Mouse (Mus musculus) hindbrain, embryonic 15.5 days (tissue): ENCODE measurements at regions not wholly inside any gene's neighbourhood (a gene's known extent, or its start where the extent isn't known, plus 50 kb on each side); places are given as distances from the start of the nearest gene placed in this dataset.
A peak's percentile ranks its signal among the peaks of the same experiment; 100 is the strongest.

ENCODE experiments used
- ATAC-seq: fragments of 200-750 bp; cut with Nextera tagmentation; 2 replicates; pipeline ENCODE4 v1.8.0; 2017; ENCODE audit warnings: low read depth, moderate number of reproducible peaks, moderate TSS enrichment; ENCODE audit not compliant: low FRiP score
- H3K27ac ChIP-seq: fragments of 300-500 bp; sonication (generic); replicated peaks from 2 replicates; pipeline ENCODE4 v1.5.1; 2015; ENCODE audit warnings: mild to moderate bottlenecking, inconsistent platforms
- H3K27me3 ChIP-seq: fragments of 300-500 bp; sonication (generic); 2 replicates; pipeline ENCODE4 v1.6.1; 2015; ENCODE audit warnings: control low read depth, inconsistent platforms
- H3K36me3 ChIP-seq: fragments of 300-500 bp; sonication (generic); 2 replicates; pipeline ENCODE4 v1.6.1; 2015; ENCODE audit warnings: control low read depth, inconsistent platforms
- H3K4me1 ChIP-seq: fragments of 300-500 bp; sonication (generic); replicated peaks from 2 replicates; pipeline ENCODE4 v1.6.1; 2015; ENCODE audit warnings: control low read depth, inconsistent platforms
- H3K4me2 ChIP-seq: fragments of 300-500 bp; sonication (generic); 2 replicates; pipeline ENCODE4 v1.6.1; 2015; ENCODE audit warnings: moderate library complexity, mild to moderate bottlenecking, inconsistent platforms
- H3K4me3 ChIP-seq: fragments of 300-500 bp; sonication (generic); 2 replicates; pipeline ENCODE4 v1.5.1; 2015; ENCODE audit warnings: mild to moderate bottlenecking, inconsistent platforms
- H3K9ac ChIP-seq: fragments of 300-500 bp; sonication (generic); 2 replicates; pipeline ENCODE4 v1.6.1; 2015; ENCODE audit warnings: inconsistent platforms
- H3K9me3 ChIP-seq: fragments of 300-500 bp; sonication (generic); 2 replicates; pipeline ENCODE4 v1.6.1; 2016; ENCODE audit warnings: control low read depth, inconsistent platforms
- WGBS: fragments of 180-500 bp; shearing (Covaris S2); methylation state at CpG from one replicate; pipeline ENCODE4 v1.1.7; 2015; 5-methylcytosine and 5-hydroxymethylcytosine counted together

GRCm38 (mm10) chr14:36691958-36692357, 276.6 kb downstream of the Ccser2 start:
- Histone ChIP-seq H3K4me3 (no peak overlapping the region), H3K9ac (no peak overlapping the region), H3K4me1 (no peaks in the 10 kb centered on the region), H3K4me2 (no peak overlapping the region), H3K27ac (no peak overlapping the region), H3K9me3 (no peaks in the 10 kb centered on the region), H3K36me3 (no peaks in the 10 kb centered on the region), H3K27me3 (no peaks in the 10 kb centered on the region)
- no peak for ATAC-seq

- 85% methylated on average over 2 of the region's 2 CpGs for WGBS
- no peak for ATAC-seq
- H3K9me3 ChIP-seq = no peaks in the 10 kb centered on the region
Measured at GRCm38 (mm10) chr14:36691018-36691417, 277.6 kb downstream of the Ccser2 start.

GRCm38 (mm10) chr14:36658678-36659263, 309.8 kb downstream of the Ccser2 start:
- no peaks in the 10 kb centered on the region for H3K9me3 ChIP-seq
- H3K27ac ChIP-seq = no peak overlapping the region
- no peaks in the 10 kb centered on the region for H3K36me3 ChIP-seq
- H3K4me3 ChIP-seq = no peak overlapping the region
- no peak overlapping the region for H3K9ac ChIP-seq
- 83% methylated on average over 1 of the region's 1 CpGs for WGBS
- H3K4me2 ChIP-seq = no peak overlapping the region
- ATAC-seq = no peak
- H3K27me3 ChIP-seq = no peaks in the 10 kb centered on the region
- H3K4me1 ChIP-seq = no peaks in the 10 kb centered on the region

More at GRCm38 (mm10) chr14:36691018-36691417, 277.6 kb downstream of the Ccser2 start:
- H3K9ac ChIP-seq = no peak overlapping the region
- no peak overlapping the region for H3K4me2 ChIP-seq
- H3K27me3 ChIP-seq = no peaks in the 10 kb centered on the region
- H3K4me1 ChIP-seq = no peaks in the 10 kb centered on the region
- H3K4me3 ChIP-seq = no peak overlapping the region
- no peak overlapping the region for H3K27ac ChIP-seq
- no peaks in the 10 kb centered on the region for H3K36me3 ChIP-seq

- Histone ChIP-seq H3K27ac (no peak overlapping the region), H3K9me3 (no peaks in the 10 kb centered on the region), H3K4me2 (no peak overlapping the region), H3K4me1 (peaks cover 5% of the 10 kb centered on the region; the same call in 1 of the 2 replicates), H3K9ac (no peak overlapping the region), H3K27me3 (no peaks in the 10 kb centered on the region), H3K4me3 (no peak overlapping the region), H3K36me3 (no peaks in the 10 kb centered on the region)
- ATAC-seq = no peak
- WGBS = 90% methylated on average over 3 of the region's 3 CpGs
Measured at GRCm38 (mm10) chr14:36658193-36658592, 310.4 kb downstream of the Ccser2 start.

GRCm38 (mm10) chr14:36652982-36653557, 315.5 kb downstream of the Ccser2 start:
- H3K4me3 ChIP-seq = no peak overlapping the region

GRCm38 (mm10) chr14:36651053-36651735, 317.4 kb downstream of the Ccser2 start:
- 68% methylated on average over 6 of the region's 6 CpGs for WGBS
- Histone ChIP-seq H3K4me1 (peaks cover 9% of the 10 kb centered on the region; the same call in 1 of the 2 replicates), H3K27ac (no peak overlapping the region), H3K4me3 (no peak overlapping the region), H3K4me2 (no peak overlapping the region), H3K9ac (no peak overlapping the region), H3K36me3 (no peaks in the 10 kb centered on the region), H3K9me3 (no peaks in the 10 kb centered on the region), H3K27me3 (no peaks in the 10 kb centered on the region)
- ATAC-seq = no peak

More at GRCm38 (mm10) chr14:36652982-36653557, 315.5 kb downstream of the Ccser2 start:
- 2% methylated on average over 6 of the region's 6 CpGs for WGBS
- ATAC-seq = peak; percentile 90
- Histone ChIP-seq H3K4me2 (no peak overlapping the region), H3K36me3 (no peaks in the 10 kb centered on the region), H3K27me3 (no peaks in the 10 kb centered on the region), H3K9ac (no peak overlapping the region), H3K9me3 (no peaks in the 10 kb centered on the region), H3K4me1 (peaks cover 9% of the 10 kb centered on the region; the same call in 1 of the 2 replicates), H3K27ac (peak overlapping the region; percentile 44; the same call in 1 of the 2 replicates)

- 83% methylated on average over 3 of the region's 3 CpGs for WGBS
- H3K27ac ChIP-seq = no peak overlapping the region
- H3K27me3 ChIP-seq = no peaks in the 10 kb centered on the region
- no peak overlapping the region for H3K4me2 ChIP-seq
- H3K9ac ChIP-seq = no peak overlapping the region
- ATAC-seq = no peak
- H3K4me1 ChIP-seq = no peaks in the 10 kb centered on the region
- no peaks in the 10 kb centered on the region for H3K36me3 ChIP-seq
- H3K9me3 ChIP-seq = no peaks in the 10 kb centered on the region
- H3K4me3 ChIP-seq = no peak overlapping the region
Measured at GRCm38 (mm10) chr14:36646649-36647048, 321.9 kb downstream of the Ccser2 start.

- Histone ChIP-seq H3K4me2 (no peak overlapping the region), H3K9me3 (no peaks in the 10 kb centered on the region), H3K4me3 (no peak overlapping the region), H3K9ac (no peak overlapping the region), H3K4me1 (no peaks in the 10 kb centered on the region), H3K27ac (no peak overlapping the region), H3K36me3 (no peaks in the 10 kb centered on the region), H3K27me3 (no peaks in the 10 kb centered on the region)
- ATAC-seq = no peak
Measured at GRCm38 (mm10) chr14:36646237-36646636, 322.3 kb downstream of the Ccser2 start.

- no peaks in the 10 kb centered on the region for H3K4me1 ChIP-seq
- no peak for ATAC-seq
Measured at GRCm38 (mm10) chr14:36624822-36625221, 343.8 kb downstream of the Ccser2 start.

GRCm38 (mm10) chr14:36624134-36624533, 344.4 kb downstream of the Ccser2 start:
- Histone ChIP-seq H3K27ac (no peak overlapping the region), H3K4me2 (no peak overlapping the region), H3K36me3 (no peaks in the 10 kb centered on the region), H3K27me3 (no peaks in the 10 kb centered on the region), H3K9ac (no peak overlapping the region), H3K9me3 (no peaks in the 10 kb centered on the region), H3K4me3 (no peak overlapping the region), H3K4me1 (no peaks in the 10 kb centered on the region)
- ATAC-seq = no peak
- 68% methylated on average over 1 of the region's 1 CpGs for WGBS

More at GRCm38 (mm10) chr14:36624822-36625221, 343.8 kb downstream of the Ccser2 start:
- H3K9ac ChIP-seq = no peak overlapping the region
- H3K4me3 ChIP-seq = no peak overlapping the region
- H3K27ac ChIP-seq = no peak overlapping the region
- H3K9me3 ChIP-seq = no peaks in the 10 kb centered on the region
- no peaks in the 10 kb centered on the region for H3K36me3 ChIP-seq
- no peaks in the 10 kb centered on the region for H3K27me3 ChIP-seq
- H3K4me2 ChIP-seq = no peak overlapping the region

- 90% methylated on average over 1 of the region's 1 CpGs for WGBS
- H3K4me1 ChIP-seq = no peaks in the 10 kb centered on the region
- H3K4me2 ChIP-seq = no peak overlapping the region
- no peak overlapping the region for H3K27ac ChIP-seq
- H3K27me3 ChIP-seq = no peaks in the 10 kb centered on the region
- H3K4me3 ChIP-seq = no peak overlapping the region
- H3K36me3 ChIP-seq = no peaks in the 10 kb centered on the region
- no peak for ATAC-seq
- no peak overlapping the region for H3K9ac ChIP-seq
- no peaks in the 10 kb centered on the region for H3K9me3 ChIP-seq
Measured at GRCm38 (mm10) chr14:36623036-36623435, 345.5 kb downstream of the Ccser2 start.

GRCm38 (mm10) chr14:36618459-36619085, 350.0 kb downstream of the Ccser2 start:
- Histone ChIP-seq H3K4me3 (no peak overlapping the region), H3K4me1 (no peaks in the 10 kb centered on the region), H3K36me3 (no peaks in the 10 kb centered on the region), H3K27ac (no peak overlapping the region), H3K4me2 (no peak overlapping the region), H3K27me3 (no peaks in the 10 kb centered on the region), H3K9ac (no peak overlapping the region), H3K9me3 (no peaks in the 10 kb centered on the region)
- WGBS = 88% methylated on average over 1 of the region's 1 CpGs
- ATAC-seq = no peak
